Mouse (Mus musculus): ENCODE measurements around the gene Pign. TPM values are rescaled to one million over a fixed set of nuclear protein-coding genes. Genes with fewer than 3 reads are reported as not detected.

The Pign gene
- total and polyA plus RNA-seq, 3 experiments: 27.1 to 59.0 (median 36.1) TPM

GRCm38 (mm10) chr1:105518101-105518500 lies 145.4 kb downstream of the Pign start:
- no peaks in the 10 kb centered on the region for H3K79me2 ChIP-seq (ENCODE audit: control insufficient read depth, insufficient read depth, low read length, poor library complexity)
- no peak overlapping the region for H3K4me3 ChIP-seq (ENCODE audit: control insufficient read depth in 1 of 2, insufficient read depth in 1 of 2, low read depth in 2 of 2, low read length in 2 of 2)
- H3K9ac ChIP-seq (ENCODE audit: control insufficient read depth, low read depth, low read length, poor library complexity, severe bottlenecking): no peak overlapping the region
- no peaks in the 10 kb centered on the region for H3K9me3 ChIP-seq (replicated peaks; ENCODE audit: insufficient read depth, low read length)
- H3K4me1 ChIP-seq (ENCODE audit: control insufficient read depth in 1 of 2, insufficient read depth in 2 of 2, low read length in 2 of 2): no peaks in the 10 kb centered on the region; a peak in 1 of 4 replicates
- no peaks in the 10 kb centered on the region for H3K36me3 ChIP-seq (ENCODE audit: control insufficient read depth in 1 of 2, insufficient read depth in 2 of 2, low read length in 2 of 2)
- DNase-seq (ENCODE audit: low read depth, low spot score): no peak
- H3K27ac ChIP-seq (ENCODE audit: control insufficient read depth, low read depth, low read length): no peak overlapping the region
- TF ChIP-seq MXI1 (IDR thresholded peaks at IDR 0.05; ENCODE audit: low read depth, low read length) (no peak), TBP (IDR thresholded peaks at IDR 0.05; ENCODE audit: low read depth, low read length) (no peak), MYC (IDR thresholded peaks at IDR 0.05; ENCODE audit: low read depth, low read length) (no peak), MAZ (IDR thresholded peaks at IDR 0.05; ENCODE audit: low read depth, low read length) (no peak), MAX (IDR thresholded peaks at IDR 0.05; ENCODE audit: low read length) (no peak)
- no peaks in the 10 kb centered on the region for H3K27me3 ChIP-seq (ENCODE audit: control insufficient read depth in 1 of 2, insufficient read depth in 2 of 2, low read length in 2 of 2)

GRCm38 (mm10) chr1:105507116-105507515 lies 156.4 kb downstream of the Pign start:
- Histone ChIP-seq H3K9me3 (replicated peaks; ENCODE audit: insufficient read depth, low read length) (no peaks in the 10 kb centered on the region), H3K36me3 (ENCODE audit: control insufficient read depth in 1 of 2, insufficient read depth in 2 of 2, low read length in 2 of 2) (no peaks in the 10 kb centered on the region), H3K4me3 (ENCODE audit: control insufficient read depth in 1 of 2, insufficient read depth in 1 of 2, low read depth in 2 of 2, low read length in 2 of 2) (no peak overlapping the region), H3K79me2 (ENCODE audit: control insufficient read depth, insufficient read depth, low read length, poor library complexity) (no peaks in the 10 kb centered on the region), H3K9ac (ENCODE audit: control insufficient read depth, low read depth, low read length, poor library complexity, severe bottlenecking) (no peak overlapping the region), H3K4me1 (ENCODE audit: control insufficient read depth in 1 of 2, insufficient read depth in 2 of 2, low read length in 2 of 2) (no peaks in the 10 kb centered on the region), H3K27me3 (ENCODE audit: control insufficient read depth in 1 of 2, insufficient read depth in 2 of 2, low read length in 2 of 2) (no peaks in the 10 kb centered on the region), H3K27ac (ENCODE audit: control insufficient read depth, low read depth, low read length) (no peak overlapping the region)
- TF ChIP-seq CTCF (IDR thresholded peaks at IDR 0.05 in 2 of 3, conservative IDR thresholded peaks at IDR 0.05 in 1 of 3; ENCODE audit: control insufficient read depth in 1 of 3, insufficient read depth in 1 of 3, low read depth in 2 of 3, low read length in 3 of 3, poor library complexity in 1 of 3, severe bottlenecking in 1 of 3): no peak
- no peak for TF ChIP-seq TAL1 (IDR thresholded peaks at IDR 0.05; ENCODE audit: low read length)
- no peak for TF ChIP-seq EP300 (IDR thresholded peaks at IDR 0.05; ENCODE audit: low read depth in 1 of 2, low read length in 2 of 2)
- peak; percentile 34; the same call in 1 of the 2 replicates for TF ChIP-seq USF1 (IDR thresholded peaks at IDR 0.05; ENCODE audit: low read depth, low read length)
- no peak for TF ChIP-seq NRF1 (IDR thresholded peaks at IDR 0.05; ENCODE audit: insufficient read depth, low read depth, low read length, poor library complexity, severe bottlenecking)
- no peak for DNase-seq (ENCODE audit: low read depth, low spot score)

GRCm38 (mm10) chr1:105492626-105493025 lies 170.9 kb downstream of the Pign start:
- TF ChIP-seq ZMIZ1 (IDR thresholded peaks at IDR 0.05; ENCODE audit: low read depth, low read length) (no peak), USF1 (IDR thresholded peaks at IDR 0.05; ENCODE audit: low read depth, low read length) (no peak), POLR2AphosphoS2 (IDR thresholded peaks at IDR 0.05; ENCODE audit: low read length) (no peak), TCF12 (IDR thresholded peaks at IDR 0.05; ENCODE audit: low read depth, low read length) (no peak), GATA1 (IDR thresholded peaks at IDR 0.05; ENCODE audit: low read depth, low read length) (no peak), TBP (IDR thresholded peaks at IDR 0.05; ENCODE audit: low read depth, low read length) (no peak), ZKSCAN1 (IDR thresholded peaks at IDR 0.05; ENCODE audit: low read depth, low read length) (no peak), CHD1 (IDR thresholded peaks at IDR 0.05; ENCODE audit: low read depth, low read length) (no peak), JUND (IDR thresholded peaks at IDR 0.05; ENCODE audit: low read depth, low read length) (no peak), NRF1 (IDR thresholded peaks at IDR 0.05; ENCODE audit: insufficient read depth, low read depth, low read length, poor library complexity, severe bottlenecking) (no peak), MAZ (IDR thresholded peaks at IDR 0.05; ENCODE audit: low read depth, low read length) (no peak), GABPA (IDR thresholded peaks at IDR 0.05; ENCODE audit: low read depth, low read length) (no peak), UBTF (IDR thresholded peaks at IDR 0.05; ENCODE audit: borderline replicate concordance, insufficient read depth, low read depth, low read length) (no peak), USF2 (IDR thresholded peaks at IDR 0.05; ENCODE audit: borderline replicate concordance in 1 of 2, insufficient read depth in 1 of 2, low read depth in 1 of 2, low read length in 2 of 2) (no peak), ELF1 (IDR thresholded peaks at IDR 0.05; ENCODE audit: low read depth, low read length) (no peak), POLR2A (IDR thresholded peaks at IDR 0.05; ENCODE audit: control insufficient read depth in 1 of 2, insufficient read depth in 1 of 2, low read depth in 1 of 2, low read length in 2 of 2, poor library complexity in 1 of 2) (no peak), NELFE (IDR thresholded peaks at IDR 0.05; ENCODE audit: low read depth, low read length) (no peak), TAL1 (IDR thresholded peaks at IDR 0.05; ENCODE audit: low read length) (no peak)
- H3K9me3 ChIP-seq (replicated peaks; ENCODE audit: insufficient read depth, low read length): no peaks in the 10 kb centered on the region
- H3K4me1 ChIP-seq (ENCODE audit: control insufficient read depth in 1 of 2, insufficient read depth in 2 of 2, low read length in 2 of 2): no peaks in the 10 kb centered on the region
- no peak overlapping the region for H3K9ac ChIP-seq (ENCODE audit: control insufficient read depth, low read depth, low read length, poor library complexity, severe bottlenecking)
- no peaks in the 10 kb centered on the region; a peak in 1 of 4 replicates for H3K27me3 ChIP-seq (ENCODE audit: control insufficient read depth in 1 of 2, insufficient read depth in 2 of 2, low read length in 2 of 2)
- DNase-seq (ENCODE audit: low read depth, low spot score): no peak
- no peaks in the 10 kb centered on the region for H3K79me2 ChIP-seq (ENCODE audit: control insufficient read depth, insufficient read depth, low read length, poor library complexity)
- no peaks in the 10 kb centered on the region for H3K36me3 ChIP-seq (ENCODE audit: control insufficient read depth in 1 of 2, insufficient read depth in 2 of 2, low read length in 2 of 2)
- H3K27ac ChIP-seq (ENCODE audit: control insufficient read depth, low read depth, low read length): no peak overlapping the region
- H3K4me3 ChIP-seq (ENCODE audit: control insufficient read depth in 1 of 2, insufficient read depth in 1 of 2, low read depth in 2 of 2, low read length in 2 of 2): no peak overlapping the region
